Mouse (Mus musculus): ENCODE measurements around the gene Mmp25.

- TF ChIP-seq HCFC1 (IDR thresholded peaks at IDR 0.05; ENCODE audit: borderline replicate concordance, insufficient read depth, low read length) = no peak
- TF ChIP-seq CHD2 (IDR thresholded peaks at IDR 0.05; ENCODE audit: low read depth, low read length) = no peak
- 0 out of 2 replicates have a peak, but pooled peaks have one; percentile 19 for TF ChIP-seq ZC3H11A (IDR thresholded peaks at IDR 0.05; ENCODE audit: borderline replicate concordance, low read depth, low read length)
- TF ChIP-seq ZNF384 (IDR thresholded peaks at IDR 0.05; ENCODE audit: low read depth, low read length) = 0 out of 2 replicates have a peak, but pooled peaks have one; percentile 8
Measured at GRCm38 (mm10) chr17:23603542-23603941, 41.5 kb downstream of the Mmp25 start.

Measured in ES-E14 (cell line).